Mouse (Mus musculus) stomach, postnatal 0 days (tissue): ENCODE results near the gene Sh3pxd2a. TPM values are rescaled to one million over a fixed set of nuclear protein-coding genes. Genes with fewer than 3 reads are reported as not detected.

Experiments used
- ATAC-seq: fragments of 200-750 bp; cut with Nextera tagmentation; 2 replicates; pipeline ENCODE4 v1.8.0; 2017; ENCODE audit not compliant: low FRiP score, low TSS enrichment
- DNase-seq: peaks from one replicate; pipeline ENCODE4 v3.0.0-alpha.2; 2016; ENCODE audit warnings: low spot score
- H3K27ac ChIP-seq: fragments of 300-500 bp; sonication (generic); replicated peaks from 2 replicates; pipeline ENCODE4 v1.5.1; 2014; ENCODE audit warnings: mild to moderate bottlenecking, control low read depth
- H3K27me3 ChIP-seq: fragments of 300-500 bp; sonication (generic); 2 replicates; pipeline ENCODE4 v1.6.1; 2014; ENCODE audit warnings: low read length; ENCODE audit not compliant: control insufficient read depth, insufficient read depth
- H3K36me3 ChIP-seq: fragments of 300-500 bp; sonication (generic); 2 replicates; pipeline ENCODE4 v1.6.1; 2014; ENCODE audit warnings: low read length, mixed read lengths; ENCODE audit not compliant: control insufficient read depth, insufficient read depth
- H3K4me1 ChIP-seq: fragments of 300-500 bp; sonication (generic); replicated peaks from 2 replicates; pipeline ENCODE4 v1.6.1; 2014; ENCODE audit warnings: antibody characterized with exemption; ENCODE audit not compliant: control insufficient read depth, insufficient read depth
- H3K4me2 ChIP-seq: fragments of 300-500 bp; sonication (generic); replicated peaks from 2 replicates; pipeline ENCODE4 v1.6.1; 2014; ENCODE audit warnings: low read depth, mild to moderate bottlenecking, control low read depth, moderate library complexity
- H3K4me3 ChIP-seq: fragments of 300-500 bp; sonication (generic); 2 replicates; pipeline ENCODE4 v1.5.1; 2014; ENCODE audit warnings: low read depth, low read length, control low read depth
- H3K9ac ChIP-seq: fragments of 300-500 bp; sonication (generic); 2 replicates; pipeline ENCODE4 v1.6.1; 2014; ENCODE audit warnings: mild to moderate bottlenecking, low read length, control low read depth, mixed read lengths
- H3K9me3 ChIP-seq: fragments of 300-500 bp; sonication (generic); 2 replicates; pipeline ENCODE4 v1.6.1; 2016; ENCODE audit warnings: low read length; ENCODE audit not compliant: control insufficient read depth
- CTCF ChIP-seq: IDR thresholded peaks from 2 replicates; pipeline ENCODE4 v1.5.1; 2016; ENCODE audit warnings: antibody characterized with exemption, low read depth, mild to moderate bottlenecking, moderate library complexity
- EP300 ChIP-seq: optimal IDR thresholded peaks from 2 replicates; pipeline ENCODE3; 2016; ENCODE audit warnings: antibody characterized with exemption
- WGBS: fragments of 180-500 bp; shearing (Covaris S2); extraction: QIAGEN DNeasy Blood & Tissue Kit; methylation state at CpG from one replicate; pipeline ENCODE4 v1.1.7; 2014; 5-methylcytosine and 5-hydroxymethylcytosine counted together
- polyA plus RNA-seq: library from polyadenylated mRNA; unstranded; fragments of >200 nt; fragmentation: Nextera tagmentation; extraction: Ambion mirVana; gene quantifications from 2 replicates; pipeline ENCODE4 v1.2.1, GENCODE M21; 2015

The Sh3pxd2a gene
- polyA plus RNA-seq, 1 experiment from 2014 or later: 3.7 TPM

DNA sequence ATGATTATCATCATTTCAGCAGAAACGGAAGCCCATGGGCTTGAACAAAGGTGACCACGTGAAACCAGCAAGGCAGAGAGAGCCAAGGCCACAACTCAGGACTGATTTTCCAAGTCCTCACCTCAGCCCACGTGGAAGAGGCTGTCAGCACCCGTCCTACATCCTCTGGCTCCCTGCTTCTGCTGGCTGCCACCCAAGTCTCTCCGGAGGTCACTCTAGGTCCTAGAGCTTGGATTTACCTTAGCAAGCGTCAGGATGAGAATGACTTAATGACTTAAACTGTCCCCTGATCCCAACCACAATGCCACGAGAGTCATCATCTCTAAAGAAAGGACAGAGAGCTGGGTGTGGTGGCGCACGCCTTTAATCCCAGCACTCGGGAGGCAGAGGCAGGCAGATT lies 11.5 kb downstream of the Sh3pxd2a start:
- DNase-seq: no peak
- Histone ChIP-seq H3K4me2 (no peak overlapping the region), H3K9me3 (no peaks in the 10 kb centered on the region), H3K4me3 (no peak overlapping the region), H3K4me1 (peaks cover 5% of the 10 kb centered on the region), H3K36me3 (no peaks in the 10 kb centered on the region), H3K9ac (no peak overlapping the region), H3K27me3 (no peaks in the 10 kb centered on the region), H3K27ac (no peak overlapping the region)
- no peak for ATAC-seq
- no peak for TF ChIP-seq CTCF
- no peak for TF ChIP-seq EP300
- WGBS: 76% methylated on average over 10 of the region's 10 CpGs

GRCm38 (mm10) chr19:47452211-47452610 lies 12.0 kb downstream of the Sh3pxd2a start:
- peaks cover 7% of the 10 kb centered on the region for H3K4me1 ChIP-seq

GRCm38 (mm10) chr19:47451476-47452113 lies 12.6 kb downstream of the Sh3pxd2a start:
- no peak overlapping the region for H3K27ac ChIP-seq
- H3K4me1 ChIP-seq: peaks cover 11% of the 10 kb centered on the region
- H3K4me2 ChIP-seq: no peak overlapping the region
- no peak for ATAC-seq
- H3K9me3 ChIP-seq: no peaks in the 10 kb centered on the region
- H3K36me3 ChIP-seq: no peaks in the 10 kb centered on the region
- DNase-seq: no peak
- H3K4me3 ChIP-seq: no peak overlapping the region
- 73% methylated on average over 10 of the region's 10 CpGs for WGBS
- TF ChIP-seq EP300: no peak
- no peak for TF ChIP-seq CTCF
- H3K27me3 ChIP-seq: no peaks in the 10 kb centered on the region
- H3K9ac ChIP-seq: no peak overlapping the region

More at GRCm38 (mm10) chr19:47452211-47452610, 12.0 kb downstream of the Sh3pxd2a start:
- no peak overlapping the region for H3K4me3 ChIP-seq
- H3K27ac ChIP-seq: no peak overlapping the region
- H3K36me3 ChIP-seq: no peaks in the 10 kb centered on the region
- H3K9ac ChIP-seq: no peak overlapping the region
- H3K4me2 ChIP-seq: no peak overlapping the region
- WGBS: 60% methylated on average over 7 of the region's 7 CpGs
- no peaks in the 10 kb centered on the region for H3K9me3 ChIP-seq
- ATAC-seq (no peak), DNase-seq (no peak)
- TF ChIP-seq CTCF: no peak
- TF ChIP-seq EP300: no peak
- H3K27me3 ChIP-seq: no peaks in the 10 kb centered on the region

GRCm38 (mm10) chr19:47450261-47451137 lies 13.7 kb downstream of the Sh3pxd2a start:
- H3K9ac ChIP-seq: 0 out of 2 replicates have a peak overlapping the region, but pooled peaks have one; percentile 8
- H3K4me1 ChIP-seq: peaks cover 12% of the 10 kb centered on the region
- no peaks in the 10 kb centered on the region for H3K27me3 ChIP-seq
- no peak overlapping the region for H3K4me2 ChIP-seq
- peak; percentile 68 for ATAC-seq
- H3K27ac ChIP-seq: peak overlapping the region; percentile 61
- H3K36me3 ChIP-seq: no peaks in the 10 kb centered on the region
- no peak overlapping the region for H3K4me3 ChIP-seq
- TF ChIP-seq EP300 (no peak), CTCF (no peak)
- 39% methylated on average over 8 of the region's 8 CpGs for WGBS
- H3K9me3 ChIP-seq: no peaks in the 10 kb centered on the region
- DNase-seq: peak; percentile 60

DNA sequence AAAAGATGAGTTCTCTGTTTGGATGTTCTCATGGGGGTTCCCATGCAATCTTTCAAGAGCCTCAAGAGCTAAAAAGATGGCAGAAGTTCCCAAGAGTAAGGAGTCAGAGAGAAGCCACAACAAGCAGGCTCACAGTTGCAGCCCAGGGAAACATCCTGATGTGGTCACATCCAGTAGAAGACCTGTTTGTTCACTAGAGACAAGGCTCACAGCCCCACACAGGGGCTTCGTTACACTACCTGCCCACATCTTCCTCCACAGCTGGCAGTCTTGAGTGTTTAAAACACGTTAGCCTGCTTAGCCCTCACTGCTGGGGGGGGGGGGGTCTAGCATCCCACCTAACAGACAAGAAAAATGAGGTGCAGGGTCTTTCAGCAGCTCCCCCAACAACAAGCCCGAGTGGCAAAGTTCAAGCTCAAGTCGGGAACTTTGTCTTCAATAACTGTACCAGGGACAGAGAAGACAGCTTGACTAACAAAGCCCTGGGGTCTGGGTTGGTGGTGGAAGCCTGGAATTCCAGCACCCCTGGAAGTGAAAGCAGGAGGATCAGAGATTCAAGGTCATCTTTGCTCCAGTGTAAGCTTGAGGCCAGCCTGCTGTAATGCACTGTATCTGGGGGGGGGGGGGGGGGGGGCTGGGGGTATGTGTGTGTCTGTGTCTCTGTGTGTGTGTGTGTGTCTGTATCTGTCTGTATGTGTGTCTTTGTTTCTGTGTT lies 14.5 kb downstream of the Sh3pxd2a start:
- H3K4me1 ChIP-seq: peaks cover 13% of the 10 kb centered on the region
- H3K4me3 ChIP-seq: no peak overlapping the region
- no peaks in the 10 kb centered on the region for H3K36me3 ChIP-seq
- H3K27ac ChIP-seq: no peak overlapping the region
- H3K9ac ChIP-seq: no peak overlapping the region
- H3K9me3 ChIP-seq: no peaks in the 10 kb centered on the region
- no peak for DNase-seq
- WGBS: 58% methylated on average over 4 of the region's 4 CpGs
- TF ChIP-seq EP300 (no peak), CTCF (no peak)
- ATAC-seq: no peak
- H3K27me3 ChIP-seq: no peaks in the 10 kb centered on the region
- no peak overlapping the region for H3K4me2 ChIP-seq
